Mouse (Mus musculus) limb, embryonic 13.5 days (tissue): ENCODE measurements around the gene Zfp607b. TPM values are rescaled to one million over a fixed set of nuclear protein-coding genes. Genes with fewer than 3 reads are reported as not detected.
A peak's percentile ranks its signal among the peaks of the same experiment; 100 is the strongest.

Source experiments
- ATAC-seq: fragments of 200-750 bp; cut with Nextera tagmentation; 2 replicates; pipeline ENCODE4 v1.8.0; 2017; ENCODE audit warnings: low read depth, moderate number of reproducible peaks, moderate TSS enrichment; ENCODE audit not compliant: low FRiP score
- H3K27ac ChIP-seq: fragments of 300-500 bp; sonication (generic); 2 replicates; pipeline ENCODE4 v1.5.1; 2015; ENCODE audit warnings: inconsistent platforms, mild to moderate bottlenecking, moderate library complexity
- H3K27me3 ChIP-seq: fragments of 300-500 bp; sonication (generic); 2 replicates; pipeline ENCODE4 v1.6.1; 2015; ENCODE audit warnings: mild to moderate bottlenecking, inconsistent platforms
- H3K36me3 ChIP-seq: fragments of 300-500 bp; sonication (generic); 2 replicates; pipeline ENCODE4 v1.6.1; 2015; ENCODE audit warnings: inconsistent platforms, mild to moderate bottlenecking, moderate library complexity
- H3K4me1 ChIP-seq: fragments of 300-500 bp; sonication (generic); 2 replicates; pipeline ENCODE4 v1.6.1; 2015; ENCODE audit warnings: inconsistent platforms
- H3K4me2 ChIP-seq: fragments of 300-500 bp; sonication (generic); replicated peaks from 2 replicates; pipeline ENCODE4 v1.6.1; 2015; ENCODE audit warnings: inconsistent platforms, mild to moderate bottlenecking, moderate library complexity
- H3K4me3 ChIP-seq: fragments of 300-500 bp; sonication (generic); 2 replicates; pipeline ENCODE4 v1.5.1; 2015; ENCODE audit warnings: moderate library complexity, mild to moderate bottlenecking, inconsistent platforms
- H3K9ac ChIP-seq: fragments of 300-500 bp; sonication (generic); 2 replicates; pipeline ENCODE4 v1.6.1; 2015; ENCODE audit warnings: mild to moderate bottlenecking, inconsistent platforms
- H3K9me3 ChIP-seq: fragments of 300-500 bp; sonication (generic); 2 replicates; pipeline ENCODE4 v1.6.1; 2016; ENCODE audit warnings: inconsistent platforms
- WGBS: fragments of 180-500 bp; shearing (Covaris S2); methylation state at CpG from one replicate; pipeline ENCODE4 v1.1.7; 2015; 5-methylcytosine and 5-hydroxymethylcytosine counted together
- polyA plus RNA-seq: library from polyadenylated mRNA; unstranded; fragments of >200 nt; fragmentation: Nextera tagmentation; extraction: Ambion mirVana; gene quantifications from 2 replicates; pipeline ENCODE4 v1.2.1, GENCODE M21; 2015

The Zfp607b gene
- polyA plus RNA-seq, 1 experiment from 2014 or later = 4.9 TPM

GRCm38 (mm10) chr7:27687836-27688235, 1.3 kb upstream of the Zfp607b start:
- ATAC-seq = no peak
- Histone ChIP-seq H3K4me2 (peak overlapping the region; percentile 76), H3K4me1 (peaks cover 15% of the 10 kb centered on the region), H3K36me3 (no peaks in the 10 kb centered on the region), H3K9me3 (no peaks in the 10 kb centered on the region), H3K27ac (no peak overlapping the region), H3K4me3 (peak overlapping the region; percentile 55), H3K27me3 (no peaks in the 10 kb centered on the region), H3K9ac (no peak overlapping the region; the same call in 1 of the 2 replicates)
- WGBS = 64% methylated on average over 3 of the region's 3 CpGs

GRCm38 (mm10) chr7:27688246-27688788, 823 bp upstream of the Zfp607b start:
- WGBS = 38% methylated on average over 14 of the region's 14 CpGs
- Histone ChIP-seq H3K4me2 (peak overlapping the region; percentile 76), H3K9ac (peak overlapping the region; percentile 72), H3K4me3 (peak overlapping the region; percentile 55), H3K36me3 (no peaks in the 10 kb centered on the region), H3K4me1 (peaks cover 15% of the 10 kb centered on the region), H3K9me3 (no peaks in the 10 kb centered on the region), H3K27ac (peak overlapping the region; percentile 70; the same call in 1 of the 2 replicates), H3K27me3 (no peaks in the 10 kb centered on the region)
- no peak for ATAC-seq

- no peaks in the 10 kb centered on the region for H3K27me3 ChIP-seq
- peaks cover 11% of the 10 kb centered on the region for H3K4me1 ChIP-seq
- no peaks in the 10 kb centered on the region for H3K9me3 ChIP-seq
- no peaks in the 10 kb centered on the region for H3K36me3 ChIP-seq
- no peak overlapping the region; the same call in 1 of the 2 replicates for H3K9ac ChIP-seq
- H3K27ac ChIP-seq = no peak overlapping the region
- no peak overlapping the region for H3K4me2 ChIP-seq
- WGBS = 37% methylated on average over 5 of the region's 5 CpGs
- no peak overlapping the region for H3K4me3 ChIP-seq
- no peak for ATAC-seq
Observed at GRCm38 (mm10) chr7:27691076-27691475, 1.9 kb downstream of the Zfp607b start.

- H3K27ac ChIP-seq = no peak overlapping the region
- no peaks in the 10 kb centered on the region for H3K36me3 ChIP-seq
- H3K4me1 ChIP-seq = no peaks in the 10 kb centered on the region
- H3K9me3 ChIP-seq = no peaks in the 10 kb centered on the region
- 41% methylated on average over 3 of the region's 3 CpGs for WGBS
- no peak overlapping the region for H3K4me2 ChIP-seq
- no peak overlapping the region for H3K4me3 ChIP-seq
- no peaks in the 10 kb centered on the region for H3K27me3 ChIP-seq
- no peak for ATAC-seq
- no peak overlapping the region for H3K9ac ChIP-seq
Observed at GRCm38 (mm10) chr7:27696711-27697110, 7.6 kb downstream of the Zfp607b start.

GRCm38 (mm10) chr7:27710402-27710801, 21.3 kb downstream of the Zfp607b start:
- H3K4me3 ChIP-seq = no peak overlapping the region
- peaks cover 14% of the 10 kb centered on the region for H3K9me3 ChIP-seq
- 85% methylated on average over 7 of the region's 7 CpGs for WGBS
- H3K27ac ChIP-seq = no peak overlapping the region
- no peak overlapping the region for H3K4me2 ChIP-seq
- no peaks in the 10 kb centered on the region for H3K4me1 ChIP-seq
- no peak overlapping the region for H3K9ac ChIP-seq
- no peaks in the 10 kb centered on the region for H3K36me3 ChIP-seq
- ATAC-seq = no peak
- H3K27me3 ChIP-seq = no peaks in the 10 kb centered on the region

GRCm38 (mm10) chr7:27721951-27722350, 32.8 kb downstream of the Zfp607b start:
- WGBS = 93% methylated on average over 8 of the region's 8 CpGs
- Histone ChIP-seq H3K27ac (no peak overlapping the region), H3K4me3 (no peak overlapping the region), H3K9ac (no peak overlapping the region), H3K36me3 (no peaks in the 10 kb centered on the region), H3K27me3 (no peaks in the 10 kb centered on the region), H3K4me1 (no peaks in the 10 kb centered on the region), H3K9me3 (no peaks in the 10 kb centered on the region), H3K4me2 (no peak overlapping the region)
- no peak for ATAC-seq

GRCm38 (mm10) chr7:27725566-27726538, 36.7 kb downstream of the Zfp607b start:
- 39% methylated on average over 12 of the region's 12 CpGs for WGBS
- no peak overlapping the region for H3K4me2 ChIP-seq
- no peak overlapping the region for H3K27ac ChIP-seq
- H3K4me1 ChIP-seq = no peaks in the 10 kb centered on the region
- no peak overlapping the region for H3K4me3 ChIP-seq
- H3K36me3 ChIP-seq = no peaks in the 10 kb centered on the region
- H3K9ac ChIP-seq = no peak overlapping the region; the same call in 1 of the 2 replicates
- no peaks in the 10 kb centered on the region for H3K9me3 ChIP-seq
- H3K27me3 ChIP-seq = no peaks in the 10 kb centered on the region
- peak; percentile 67; the same call in 1 of the 2 replicates for ATAC-seq

GRCm38 (mm10) chr7:27727471-27727870, 38.3 kb downstream of the Zfp607b start:
- peaks cover 5% of the 10 kb centered on the region for H3K4me1 ChIP-seq

GRCm38 (mm10) chr7:27731281-27731883, 42.2 kb downstream of the Zfp607b start, which contains the start of gene Zfp60:
TSS of gene Zfp60 (plus strand) at chr7:27731389.
- under 1% methylated on average over 35 of the region's 35 CpGs for WGBS

More at GRCm38 (mm10) chr7:27727471-27727870, 38.3 kb downstream of the Zfp607b start:
- H3K36me3 ChIP-seq = no peaks in the 10 kb centered on the region
- no peak overlapping the region for H3K27ac ChIP-seq
- 60% methylated on average over 2 of the region's 2 CpGs for WGBS
- no peak overlapping the region for H3K9ac ChIP-seq
- no peak overlapping the region for H3K4me2 ChIP-seq
- H3K27me3 ChIP-seq = no peaks in the 10 kb centered on the region
- no peak overlapping the region for H3K4me3 ChIP-seq
- no peaks in the 10 kb centered on the region for H3K9me3 ChIP-seq
- no peak for ATAC-seq

GRCm38 (mm10) chr7:27731946-27732345, 42.8 kb downstream of the Zfp607b start:
- Histone ChIP-seq H3K9me3 (no peaks in the 10 kb centered on the region), H3K4me2 (peak overlapping the region; percentile 77)
- WGBS = 10% methylated on average over 12 of the region's 12 CpGs

More at GRCm38 (mm10) chr7:27731281-27731883, 42.2 kb downstream of the Zfp607b start, which contains the start of gene Zfp60:
- ATAC-seq = peak; percentile 95
- H3K4me3 ChIP-seq = peak within 1 kb of the TSS; percentile 73
- H3K36me3 ChIP-seq = peaks cover 10% of the 10 kb centered on the region
- peak within 1 kb of the TSS; percentile 94 for H3K27ac ChIP-seq
- peaks cover 14% of the 10 kb centered on the region for H3K4me1 ChIP-seq
- H3K27me3 ChIP-seq = no peaks in the 10 kb centered on the region
- H3K4me2 ChIP-seq = peak within 1 kb of the TSS; percentile 77
- H3K9ac ChIP-seq = peak within 1 kb of the TSS; percentile 92
- no peaks in the 10 kb centered on the region for H3K9me3 ChIP-seq

GRCm38 (mm10) chr7:27732508-27732907, 43.4 kb downstream of the Zfp607b start:
- Histone ChIP-seq H3K36me3 (peaks cover 10% of the 10 kb centered on the region), H3K4me3 (peak overlapping the region; percentile 73), H3K4me2 (peak overlapping the region; percentile 77), H3K9me3 (no peaks in the 10 kb centered on the region), H3K27me3 (no peaks in the 10 kb centered on the region), H3K9ac (peak overlapping the region; percentile 92), H3K4me1 (peaks cover 14% of the 10 kb centered on the region), H3K27ac (no peak overlapping the region; the same call in 1 of the 2 replicates)
- 85% methylated on average over 6 of the region's 6 CpGs for WGBS
- no peak for ATAC-seq

More at GRCm38 (mm10) chr7:27731946-27732345, 42.8 kb downstream of the Zfp607b start:
- peak overlapping the region; percentile 73 for H3K4me3 ChIP-seq
- H3K27me3 ChIP-seq = no peaks in the 10 kb centered on the region
- peaks cover 10% of the 10 kb centered on the region for H3K36me3 ChIP-seq
- peaks cover 14% of the 10 kb centered on the region for H3K4me1 ChIP-seq
- H3K27ac ChIP-seq = peak overlapping the region; percentile 94
- H3K9ac ChIP-seq = peak overlapping the region; percentile 92
- ATAC-seq = no peak
